Mouse (Mus musculus) liver, embryonic 14.5 days (tissue): Measurements from ENCODE around the gene Orai1. TPM values are rescaled to one million over a fixed set of nuclear protein-coding genes. Genes with fewer than 3 reads are reported as not detected.
A peak's percentile ranks its signal among the peaks of the same experiment; 100 is the strongest.

ENCODE experiments used
- ATAC-seq: fragments of 200-750 bp; cut with Nextera tagmentation; 2 replicates; pipeline ENCODE4 v1.8.0; 2017; ENCODE audit warnings: moderate number of reproducible peaks, mild to moderate bottlenecking, moderate library complexity; ENCODE audit not compliant: insufficient read depth
- DNase-seq, 3 experiments: peaks; one replicate each; pipeline ENCODE4 v3.0.0-alpha.2; 2012 to 2013; ENCODE audit warnings: low read depth in 3 of 3, low spot score in 3 of 3
- H3K27ac ChIP-seq: fragments of 300-500 bp; sonication (generic); 2 replicates; pipeline ENCODE4 v1.5.1; 2014; ENCODE audit warnings: moderate library complexity, mild to moderate bottlenecking, control low read depth, inconsistent platforms
- H3K27me3 ChIP-seq: fragments of 300-500 bp; sonication (generic); 2 replicates; pipeline ENCODE4 v1.6.1; 2014; ENCODE audit warnings: mild to moderate bottlenecking, low read length, moderate library complexity; ENCODE audit not compliant: control insufficient read depth, insufficient read depth
- H3K36me3 ChIP-seq: fragments of 300-500 bp; sonication (generic); replicated peaks from 2 replicates; pipeline ENCODE4 v1.6.1; 2014; ENCODE audit warnings: low read depth; ENCODE audit not compliant: control insufficient read depth, insufficient read depth
- H3K4me1 ChIP-seq, 2 experiments: fragments of 200-500 bp in 1 of 2; fragments of 300-500 bp in 1 of 2; sonication (generic) in 1 of 2; replicated peaks; 2 replicates each; pipeline ENCODE4 v1.6.1; 2012 to 2014; ENCODE audit warnings: antibody characterized with exemption in 1 of 2, inconsistent platforms in 1 of 2, low read length in 1 of 2; ENCODE audit not compliant: control insufficient read depth in 2 of 2, insufficient read depth in 2 of 2
- H3K4me2 ChIP-seq: fragments of 300-500 bp; sonication (generic); 2 replicates; pipeline ENCODE4 v1.6.1; 2014; ENCODE audit warnings: low read depth, mild to moderate bottlenecking, control low read depth, moderate library complexity
- H3K4me3 ChIP-seq, 2 experiments: fragments of 200-500 bp in 1 of 2; fragments of 300-500 bp in 1 of 2; sonication (generic) in 1 of 2; 2 replicates each; pipeline ENCODE4 v1.5.1; 2012 to 2014; ENCODE audit warnings: low read depth in 2 of 2, low read length in 2 of 2, mild to moderate bottlenecking in 2 of 2, control low read depth in 1 of 2, inconsistent platforms in 1 of 2, moderate library complexity in 1 of 2; ENCODE audit not compliant: insufficient read depth in 1 of 2
- H3K9ac ChIP-seq: fragments of 300-500 bp; sonication (generic); replicated peaks from 2 replicates; pipeline ENCODE4 v1.6.1; 2014; ENCODE audit warnings: mild to moderate bottlenecking, control low read depth, moderate library complexity
- H3K9me3 ChIP-seq: fragments of 300-500 bp; sonication (generic); 2 replicates; pipeline ENCODE4 v1.6.1; 2016; ENCODE audit warnings: low read length, mixed read lengths; ENCODE audit not compliant: control insufficient read depth
- CTCF ChIP-seq: IDR thresholded peaks from 2 replicates; pipeline ENCODE4 v1.5.1; 2016; ENCODE audit warnings: antibody characterized with exemption, low read depth, control low read depth
- EP300 ChIP-seq: IDR thresholded peaks from 2 replicates; pipeline ENCODE4 v1.6.1; 2016; ENCODE audit warnings: antibody characterized with exemption, low read depth
- WGBS: fragments of 180-500 bp; shearing (Covaris S2); extraction: QIAGEN DNeasy Blood & Tissue Kit; methylation state at CpG from one replicate; pipeline ENCODE4 v1.1.7; 2014; ENCODE audit not compliant: insufficient replicate concordance; 5-methylcytosine and 5-hydroxymethylcytosine counted together
- polyA plus RNA-seq, 2 experiments: library from polyadenylated mRNA; depleted of rRNA in 1 of 2; stranded (reverse) in 1 of 2; unstranded in 1 of 2; fragments of >200 nt; fragmentation: Nextera tagmentation in 1 of 2; extraction: Ambion mirVana in 1 of 2; gene quantifications; 2 replicates each; pipeline versions ENCODE4 v1.2.1 to v1.2.3; 2012 to 2014

The Orai1 gene
- polyA plus RNA-seq, 2 experiments, result 6.3 to 7.4 TPM

GRCm38 (mm10) chr5:123045561-123046295 is 30.9 kb downstream of the Orai1 start:
- Histone ChIP-seq H3K9ac (no peak overlapping the region), H3K4me3 (no peak overlapping the region), H3K27ac (no peak overlapping the region), H3K27me3 (no peaks in the 10 kb centered on the region), H3K36me3 (no peaks in the 10 kb centered on the region), H3K4me1 (peaks cover 0 to 13% of the 10 kb centered on the region in 2 experiments; a peak in 2 of 4 replicates), H3K9me3 (no peaks in the 10 kb centered on the region), H3K4me2 (no peak overlapping the region)
- 26% methylated on average over 9 of the region's 9 CpGs for WGBS
- TF ChIP-seq CTCF (peak; percentile 83), EP300 (no peak)
- no peak for ATAC-seq
- no peak for DNase-seq

GRCm38 (mm10) chr5:123046916-123047315 is 32.0 kb downstream of the Orai1 start, which contains the start of gene Morn3:
TSS of gene Morn3 (minus strand) at chr5:123047016.
- H3K36me3 ChIP-seq, result no peaks in the 10 kb centered on the region
- H3K4me1 ChIP-seq, result 0 out of 4 replicates have a peak, but pooled peaks cover 0 to 8% of the 10 kb centered on the region in 2 experiments
- TF ChIP-seq CTCF (no peak), EP300 (no peak)
- no peak within 1 kb of the TSS for H3K27ac ChIP-seq
- no peaks in the 10 kb centered on the region for H3K9me3 ChIP-seq
- no peak for ATAC-seq
- H3K4me2 ChIP-seq, result no peak within 1 kb of the TSS
- no peak within 1 kb of the TSS for H3K9ac ChIP-seq
- no peak for DNase-seq
- 59% methylated on average over 3 of the region's 3 CpGs for WGBS
- no peak within 1 kb of the TSS for H3K4me3 ChIP-seq
- H3K27me3 ChIP-seq, result no peaks in the 10 kb centered on the region

GRCm38 (mm10) chr5:123049271-123049670 is 34.4 kb downstream of the Orai1 start:
- H3K27me3 ChIP-seq, result no peaks in the 10 kb centered on the region
- H3K4me2 ChIP-seq, result peak overlapping the region; percentile 55
- TF ChIP-seq CTCF (peak; percentile 31), EP300 (no peak)
- ATAC-seq (no peak), DNase-seq (peak; percentile 50 to 56 (median 55))
- peak overlapping the region in 1 of 2 experiments; percentile 33; a peak in 2 of 4 replicates for H3K4me3 ChIP-seq
- 3% methylated on average over 12 of the region's 12 CpGs for WGBS
- no peaks in the 10 kb centered on the region for H3K9me3 ChIP-seq
- H3K4me1 ChIP-seq, result 0 out of 4 replicates have a peak, but pooled peaks cover 0 to 8% of the 10 kb centered on the region in 2 experiments
- H3K9ac ChIP-seq, result no peak overlapping the region
- no peaks in the 10 kb centered on the region for H3K36me3 ChIP-seq
- no peak overlapping the region for H3K27ac ChIP-seq

- Histone ChIP-seq H3K9ac (no peak overlapping the region), H3K4me2 (no peak overlapping the region), H3K4me1 (0 out of 4 replicates have a peak, but pooled peaks cover 0 to 8% of the 10 kb centered on the region in 2 experiments), H3K4me3 (no peak overlapping the region), H3K9me3 (no peaks in the 10 kb centered on the region), H3K27ac (no peak overlapping the region), H3K36me3 (no peaks in the 10 kb centered on the region), H3K27me3 (no peaks in the 10 kb centered on the region)
- TF ChIP-seq CTCF (no peak), EP300 (no peak)
- ATAC-seq, result no peak
- DNase-seq, result no peak
- 80% methylated on average over 9 of the region's 9 CpGs for WGBS
These were observed 36.0 kb downstream of the Orai1 start for GRCm38 (mm10) chr5:123050918-123051317.

GRCm38 (mm10) chr5:123051736-123052135 is 36.9 kb downstream of the Orai1 start:
- no peak overlapping the region for H3K9ac ChIP-seq
- no peak overlapping the region for H3K4me3 ChIP-seq
- H3K9me3 ChIP-seq, result no peaks in the 10 kb centered on the region
- TF ChIP-seq EP300 (no peak), CTCF (peak; percentile 53)
- no peak overlapping the region for H3K4me2 ChIP-seq
- ATAC-seq (no peak), DNase-seq (no peak)
- WGBS, result 73% methylated on average over 5 of the region's 5 CpGs
- H3K27me3 ChIP-seq, result no peaks in the 10 kb centered on the region
- H3K36me3 ChIP-seq, result no peaks in the 10 kb centered on the region
- 0 out of 4 replicates have a peak, but pooled peaks cover 0 to 8% of the 10 kb centered on the region in 2 experiments for H3K4me1 ChIP-seq
- H3K27ac ChIP-seq, result no peak overlapping the region
